Mouse (Mus musculus): ENCODE data around the gene Mmd.
"Not testable (repeated sequence)": the region's sequence is repeated elsewhere in the genome, so short reads cannot be mapped to it uniquely, and the experiment has no call there.

Mmd gene

DNA sequence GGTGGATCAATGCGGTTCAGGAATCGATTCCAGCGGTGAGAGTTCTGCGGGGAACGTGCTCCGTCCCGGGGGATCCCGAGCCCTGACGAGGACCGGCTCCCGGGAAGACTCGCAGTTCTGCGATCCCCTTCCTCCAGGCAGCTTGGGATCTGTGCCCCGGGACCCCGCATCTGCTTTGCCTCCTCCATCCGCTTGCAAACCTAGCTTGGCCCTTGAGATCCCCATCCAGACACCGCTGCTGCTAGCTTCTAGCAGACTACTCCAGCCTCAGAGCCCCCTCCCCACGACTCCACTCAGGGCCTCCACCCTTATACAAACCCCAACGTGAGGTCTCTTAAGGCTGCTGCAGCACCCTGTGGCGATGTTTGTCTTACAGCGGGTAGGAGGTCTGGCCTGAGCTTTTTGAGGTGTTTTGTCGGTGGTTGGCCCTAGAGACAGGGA is 465 bp downstream of the Mmd start:
- DNase-seq (ENCODE audit: low read depth, low spot score): peak; percentile 16

DNA sequence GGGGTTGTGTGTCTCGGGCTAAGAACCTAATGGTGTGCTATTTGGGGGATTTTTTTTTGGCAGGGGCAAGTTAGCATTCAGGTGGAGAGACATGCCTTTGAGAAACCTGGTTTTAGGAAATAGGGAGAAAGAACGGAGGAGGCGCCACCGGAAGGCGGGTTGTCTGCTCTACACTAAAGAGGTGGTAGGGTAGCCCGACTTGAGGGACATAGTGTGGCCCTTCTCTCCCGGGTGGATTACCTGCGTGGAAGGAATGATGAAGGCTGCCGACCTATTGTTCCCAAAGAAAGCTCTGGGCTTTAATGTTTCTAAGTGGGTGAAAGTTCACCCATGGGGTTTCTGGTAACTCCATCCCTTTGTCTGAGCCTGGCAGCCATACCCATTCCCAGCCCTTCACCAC is 933 bp downstream of the Mmd start:
- no peak for DNase-seq (ENCODE audit: low read depth, low spot score)

DNA sequence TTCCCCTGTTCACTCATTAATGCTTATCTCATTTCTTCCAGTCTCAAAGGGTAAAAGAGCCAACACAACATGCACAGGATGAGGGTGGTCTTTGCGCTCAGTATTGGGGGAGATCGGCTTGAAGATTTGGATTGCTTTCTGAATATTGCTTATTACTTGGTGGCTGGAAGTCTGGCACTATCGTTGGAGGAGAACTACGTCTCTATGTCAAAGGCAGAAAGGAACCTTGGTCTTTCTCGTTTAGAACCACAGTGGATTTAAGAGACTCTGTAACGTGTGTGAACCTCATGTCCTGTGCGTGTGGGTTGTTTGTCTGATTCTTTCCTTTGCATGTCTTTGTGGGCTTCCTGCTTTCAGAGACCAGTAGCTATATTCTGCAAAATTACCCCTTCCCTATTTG is 1.5 kb downstream of the Mmd start:
- no peak for DNase-seq (ENCODE audit: low read depth, low spot score)

DNA sequence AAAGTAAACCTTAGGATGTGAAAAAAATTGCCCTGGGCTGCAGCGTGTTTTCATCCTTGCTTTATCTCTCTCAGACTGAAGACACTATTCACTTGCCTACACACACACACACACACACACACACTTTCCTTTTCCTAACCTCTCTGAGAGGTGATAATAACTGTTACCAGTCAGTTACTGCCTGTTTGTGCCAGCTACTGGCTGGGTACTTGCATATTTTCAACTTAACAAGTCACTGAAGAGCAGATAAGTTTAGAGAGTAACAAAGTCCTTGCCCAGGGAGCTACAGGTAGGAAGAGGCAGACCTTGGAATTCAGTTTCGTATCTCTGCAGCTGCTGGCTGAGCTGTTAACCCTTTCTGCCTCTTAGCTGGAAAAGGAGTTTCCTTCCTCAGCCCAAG is 2.7 kb downstream of the Mmd start:
- DNase-seq (ENCODE audit: low read depth, low spot score): no peak

DNA sequence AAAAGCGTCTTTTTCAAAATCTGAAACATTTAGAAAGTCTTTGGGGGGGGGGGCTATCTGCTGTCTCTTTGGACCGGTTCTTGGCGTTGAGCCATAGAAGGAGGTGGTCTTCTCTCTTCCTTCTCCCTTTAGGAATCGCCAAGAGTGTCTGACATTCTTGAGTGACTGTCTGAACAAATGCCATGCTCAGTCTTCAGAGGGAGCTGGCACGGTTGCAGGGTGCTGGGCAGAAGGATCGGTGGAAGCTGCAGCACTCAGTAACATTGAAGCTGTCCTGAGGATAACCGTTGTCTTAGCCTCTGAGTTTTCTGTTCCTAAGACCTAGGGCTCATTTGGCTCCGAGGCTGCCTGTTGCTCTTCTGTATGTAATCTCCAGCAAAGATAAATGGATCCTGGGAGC is 3.1 kb downstream of the Mmd start:
- DNase-seq (ENCODE audit: low read depth, low spot score): no peak

DNA sequence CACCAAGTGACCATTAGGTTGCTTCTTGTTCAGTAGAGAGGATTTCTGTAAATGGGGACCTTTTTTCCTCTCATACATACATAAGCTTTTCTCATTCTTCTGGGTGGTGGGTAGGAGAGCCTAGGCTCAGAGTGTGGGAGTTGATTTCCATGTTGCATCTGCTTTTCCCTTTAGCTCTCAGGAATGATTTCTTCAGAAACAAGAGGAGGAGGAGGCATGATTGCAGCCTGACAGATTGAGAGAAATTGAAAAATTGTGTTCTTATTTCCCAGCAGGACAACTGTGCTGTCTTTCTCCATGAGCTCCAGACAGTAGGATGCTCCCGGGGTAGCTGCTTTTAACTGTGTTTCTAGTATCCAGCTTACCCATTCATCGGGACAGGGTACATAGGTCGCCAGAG is 5.3 kb downstream of the Mmd start:
- no peak for DNase-seq (ENCODE audit: low read depth, low spot score)

DNA sequence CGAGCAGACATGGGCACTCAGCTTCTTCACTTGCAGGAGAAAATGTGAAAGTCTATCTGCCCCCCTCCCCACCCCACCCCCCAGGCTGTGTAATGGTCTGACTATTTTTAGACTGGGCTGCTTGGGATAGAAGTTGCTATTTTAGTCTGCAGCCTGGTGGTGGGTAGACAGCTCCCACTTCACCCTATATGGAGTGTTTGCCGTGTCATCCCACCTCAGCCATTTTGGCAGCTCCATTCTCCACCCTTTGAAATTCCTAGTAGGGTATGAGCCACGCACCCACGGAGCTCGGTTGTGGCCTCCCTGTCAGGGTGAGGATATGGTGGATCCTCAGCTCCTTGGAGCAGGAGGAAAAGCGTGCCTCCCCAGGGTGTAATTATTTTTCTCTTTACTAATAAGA is 6.4 kb downstream of the Mmd start:
- no peak for DNase-seq (ENCODE audit: low read depth, low spot score)

DNA sequence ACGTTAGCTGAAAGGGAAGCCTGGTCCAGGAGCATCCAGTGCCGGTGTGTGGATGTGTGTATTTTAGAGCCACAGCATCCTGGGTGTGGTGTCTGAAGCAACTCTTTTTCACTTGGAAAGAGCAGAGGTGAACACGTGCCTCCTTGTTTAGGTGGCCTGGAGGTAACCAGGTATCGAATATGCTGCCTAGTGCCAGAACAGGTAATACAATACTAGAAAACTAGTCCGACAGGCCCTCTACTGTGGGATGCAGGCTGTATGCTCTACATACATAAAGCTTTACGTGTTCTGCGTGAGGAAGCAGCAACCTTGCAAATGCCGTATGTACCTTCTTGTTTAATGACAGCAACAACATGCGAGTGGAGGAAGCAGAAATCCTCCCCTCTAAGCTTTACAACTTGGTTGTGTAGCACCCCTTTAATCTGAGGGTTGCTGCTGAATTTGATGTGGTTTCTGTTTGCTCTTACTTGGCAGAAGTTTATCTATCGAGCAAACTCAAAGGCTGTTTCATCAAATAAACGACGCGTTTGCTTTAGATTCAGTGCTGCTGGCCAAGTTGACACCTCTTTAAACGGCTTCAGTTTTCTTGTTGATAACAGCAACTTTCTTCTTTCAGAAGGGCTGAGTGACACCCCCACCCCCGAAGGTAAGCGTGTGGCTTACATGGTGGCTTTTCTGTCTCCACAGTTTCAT is 7.7 kb downstream of the Mmd start:
- no peak for DNase-seq (ENCODE audit: low read depth, low spot score)

DNA sequence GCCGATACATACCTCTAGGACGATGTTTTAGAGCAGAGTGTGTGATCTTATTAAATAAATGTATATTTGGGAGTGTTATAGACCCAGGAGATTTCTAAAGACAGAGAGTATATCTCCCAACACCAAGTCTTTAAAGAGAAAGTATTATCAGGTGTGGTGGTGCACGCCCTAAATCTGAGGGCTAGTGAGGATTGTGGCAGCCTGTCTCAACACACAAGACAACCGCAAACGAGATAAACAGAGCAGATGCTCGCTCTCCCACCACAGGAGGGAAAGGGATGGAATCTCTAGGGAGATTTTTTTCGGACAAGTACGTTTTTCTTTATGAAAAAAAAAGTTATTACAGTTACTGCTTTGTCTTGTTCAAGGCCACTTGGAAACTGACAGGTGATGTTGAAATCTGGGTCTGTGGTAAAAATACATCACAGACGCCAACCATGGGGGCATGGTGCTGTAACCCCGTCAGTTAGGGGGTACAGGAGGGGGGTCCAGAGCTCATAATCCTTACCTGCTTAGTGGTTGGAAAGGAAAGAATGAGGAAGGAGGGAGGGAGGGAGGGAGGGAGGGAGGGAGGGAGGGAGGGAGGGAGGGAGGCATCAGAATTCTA is 9.2 kb downstream of the Mmd start:
- DNase-seq (ENCODE audit: low read depth, low spot score): no peak

DNA sequence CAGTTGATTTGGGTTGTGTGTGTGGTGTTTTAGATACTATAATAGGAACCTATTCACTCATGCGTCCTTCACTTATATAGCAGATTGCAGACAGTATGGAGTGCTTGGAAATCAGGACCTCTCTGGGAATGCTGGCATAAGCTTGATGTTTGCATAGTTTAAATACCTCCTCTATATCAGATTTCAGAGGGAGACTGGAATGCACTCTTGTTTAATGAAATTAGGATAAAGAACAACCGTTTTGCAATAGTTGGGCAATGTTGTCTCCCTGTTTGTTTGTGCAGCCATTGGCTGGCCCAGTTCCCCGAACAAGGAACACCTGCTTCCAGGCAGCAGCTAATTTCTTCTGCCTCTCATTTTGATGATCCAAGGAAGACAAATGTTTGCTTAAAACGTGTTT is 9.8 kb downstream of the Mmd start:
- DNase-seq (ENCODE audit: low read depth, low spot score): no peak

DNA sequence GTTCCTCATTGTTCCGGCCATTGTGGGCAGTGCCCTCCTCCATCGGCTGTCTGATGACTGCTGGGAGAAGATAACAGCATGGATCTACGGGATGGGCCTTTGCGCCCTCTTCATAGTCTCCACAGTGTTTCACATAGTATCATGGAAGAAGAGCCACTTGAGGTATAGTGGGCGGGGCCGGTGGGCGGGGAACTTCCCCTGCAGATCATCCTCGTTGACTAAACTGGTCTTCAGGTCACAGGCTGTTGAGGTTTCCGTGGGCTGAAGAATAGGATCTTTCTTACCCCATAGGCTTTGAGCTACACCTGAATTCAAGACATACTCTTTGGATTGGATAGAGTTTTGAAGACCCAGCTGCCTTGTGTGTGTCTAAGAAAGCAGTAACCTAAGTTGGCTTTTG is 10.6 kb downstream of the Mmd start:
- DNase-seq (ENCODE audit: low read depth, low spot score): no peak

DNA sequence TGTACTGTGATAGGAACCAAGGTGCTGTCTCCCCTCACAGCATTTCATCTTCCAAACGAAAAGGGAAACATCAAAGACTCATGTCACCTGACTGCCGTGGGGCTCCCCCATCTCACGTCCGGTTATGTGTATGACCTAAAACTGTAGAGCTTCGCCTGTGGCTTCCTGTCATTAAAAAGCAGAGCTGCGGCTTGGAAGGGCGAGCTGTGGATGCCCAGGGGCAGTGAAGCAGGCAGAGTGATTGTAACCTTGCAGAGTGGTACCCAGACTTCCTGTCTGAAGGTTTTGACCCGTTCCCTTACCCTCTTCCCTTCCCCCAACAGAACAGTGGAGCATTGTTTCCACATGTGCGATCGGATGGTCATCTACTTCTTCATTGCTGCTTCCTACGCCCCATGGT is 14.9 kb downstream of the Mmd start:
- DNase-seq (ENCODE audit: low read depth, low spot score): no peak

DNA sequence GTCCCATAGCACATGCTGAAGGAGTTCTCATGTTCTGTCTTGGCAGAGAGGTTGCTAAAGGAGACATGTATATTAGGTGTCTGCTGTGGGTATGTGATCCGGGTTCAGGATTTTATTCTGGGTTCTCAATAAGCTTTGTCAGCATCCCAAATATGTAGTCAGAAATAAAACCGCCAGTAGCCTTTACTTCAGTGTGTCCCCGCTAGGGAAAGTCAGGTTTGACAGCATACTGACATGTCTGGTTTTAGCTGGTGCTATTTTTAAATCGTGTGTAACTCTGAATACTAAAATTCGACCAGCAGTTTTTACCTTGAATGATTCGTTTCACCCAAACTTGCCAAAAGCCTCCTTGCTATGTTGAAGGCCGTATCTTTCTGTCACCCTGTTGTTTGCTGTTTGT is 16.3 kb downstream of the Mmd start:
- DNase-seq (ENCODE audit: low read depth, low spot score): no peak

DNA sequence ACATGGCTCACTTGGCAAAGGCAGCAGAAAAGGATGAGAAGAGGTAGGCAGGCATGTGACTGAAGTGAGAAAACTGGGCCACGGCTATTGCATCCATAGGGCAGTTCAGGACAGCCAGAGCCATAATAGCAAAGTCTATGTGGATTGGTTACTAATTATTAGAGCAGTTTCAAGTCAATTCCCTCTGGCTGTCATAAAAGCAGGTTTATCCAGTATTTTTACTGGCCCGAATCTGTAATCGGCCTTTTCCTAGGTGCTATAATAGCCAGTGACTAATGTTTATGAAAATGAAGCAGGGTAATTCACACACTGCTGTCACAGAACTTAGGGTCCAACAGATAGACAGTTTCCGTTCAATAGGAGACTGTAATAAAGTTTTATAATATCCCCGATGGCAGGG is 19.7 kb downstream of the Mmd start:
- DNase-seq (ENCODE audit: low read depth, low spot score): no peak

DNA sequence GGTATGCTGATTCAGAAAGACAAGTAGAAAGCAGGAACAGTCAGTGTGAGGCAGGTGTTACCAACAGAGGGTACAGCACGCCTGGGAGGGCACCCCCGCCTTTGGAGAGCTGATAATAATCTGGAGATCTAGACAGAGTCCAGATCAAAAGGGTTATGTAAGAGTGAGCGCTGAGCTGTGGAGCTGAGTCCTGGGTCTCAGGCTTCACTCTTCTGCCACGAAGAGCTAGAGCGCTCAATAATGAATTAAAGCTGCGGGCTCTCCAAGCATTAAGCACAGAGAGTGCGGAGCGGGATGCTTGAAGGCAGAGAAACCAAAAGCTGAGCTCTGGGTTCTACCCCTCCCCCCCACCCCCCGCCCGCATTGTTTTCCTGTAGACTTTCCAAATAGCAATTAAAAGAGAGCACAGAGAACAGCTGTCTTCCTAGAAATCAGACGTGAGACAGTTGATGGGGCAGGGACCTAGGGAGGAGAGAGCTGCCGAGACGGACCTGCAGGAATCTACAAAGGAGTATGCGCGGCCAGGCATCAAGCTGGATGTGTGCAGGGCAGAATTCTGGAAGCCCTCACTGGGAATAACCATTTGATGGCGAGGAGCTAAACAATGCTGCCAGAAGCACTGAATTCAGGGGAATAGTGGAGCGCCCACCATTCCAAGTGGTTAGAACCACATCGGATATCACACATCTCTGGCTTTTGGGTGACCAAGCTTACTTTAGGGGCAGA is 20.3 kb downstream of the Mmd start:
- DNase-seq (ENCODE audit: low read depth, low spot score): no peak

DNA sequence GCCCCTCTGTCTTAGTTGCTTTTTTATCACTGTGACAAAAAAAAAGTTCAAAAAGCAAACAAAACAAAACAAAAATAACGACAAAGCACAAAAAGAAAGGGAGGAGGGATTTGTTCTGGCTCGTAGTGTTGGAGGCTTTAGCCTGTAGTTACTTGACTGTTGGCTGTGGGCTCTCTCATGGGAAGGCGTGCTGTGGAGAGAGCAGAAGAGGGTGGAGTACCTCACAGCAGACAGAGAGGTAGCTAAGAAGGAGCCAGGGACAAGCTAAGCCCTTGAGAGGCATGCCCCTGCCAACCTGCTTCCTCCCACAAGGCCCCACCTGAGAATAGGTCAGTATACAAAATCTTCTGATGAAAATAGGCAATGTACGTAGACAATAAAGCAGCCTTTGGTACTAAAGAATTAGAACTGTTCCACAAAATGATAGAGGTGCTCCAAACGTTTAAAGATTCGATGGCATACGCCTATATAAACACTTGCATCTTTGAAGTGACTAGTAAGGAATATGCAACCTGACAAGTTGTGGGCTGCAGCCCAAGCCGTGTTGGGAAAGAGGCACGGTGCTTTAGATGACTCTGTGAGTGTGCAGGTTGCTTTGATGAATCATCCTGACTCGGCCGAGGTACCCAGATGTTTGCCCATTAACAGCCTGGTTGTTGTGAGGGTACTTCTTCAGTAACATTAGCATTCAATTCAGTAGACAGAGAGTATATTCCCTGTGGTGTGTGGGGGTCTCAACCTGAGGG is 21.0 kb downstream of the Mmd start:
- DNase-seq (ENCODE audit: low read depth, low spot score): no peak

DNA sequence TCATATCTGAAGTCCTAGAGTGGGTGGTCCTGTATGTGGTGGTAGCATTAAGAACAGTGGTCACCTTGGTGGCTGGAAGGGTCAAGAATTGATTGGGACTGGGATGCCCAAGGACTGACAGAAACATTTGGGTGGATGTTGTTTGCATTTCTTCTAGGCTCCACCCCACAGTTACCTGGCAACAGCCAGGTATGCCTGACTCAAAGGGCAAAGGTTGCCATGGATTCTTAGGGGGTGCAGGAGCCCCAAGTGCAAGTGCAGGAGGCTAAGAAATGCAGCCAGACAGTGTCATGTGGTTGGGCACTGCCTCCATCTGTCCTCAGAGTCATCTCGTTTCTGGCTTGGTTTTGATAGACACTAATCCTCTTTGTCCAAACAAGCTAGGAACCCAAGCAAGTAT is 24.9 kb downstream of the Mmd start:
- no peak for DNase-seq (ENCODE audit: low read depth, low spot score)

DNA sequence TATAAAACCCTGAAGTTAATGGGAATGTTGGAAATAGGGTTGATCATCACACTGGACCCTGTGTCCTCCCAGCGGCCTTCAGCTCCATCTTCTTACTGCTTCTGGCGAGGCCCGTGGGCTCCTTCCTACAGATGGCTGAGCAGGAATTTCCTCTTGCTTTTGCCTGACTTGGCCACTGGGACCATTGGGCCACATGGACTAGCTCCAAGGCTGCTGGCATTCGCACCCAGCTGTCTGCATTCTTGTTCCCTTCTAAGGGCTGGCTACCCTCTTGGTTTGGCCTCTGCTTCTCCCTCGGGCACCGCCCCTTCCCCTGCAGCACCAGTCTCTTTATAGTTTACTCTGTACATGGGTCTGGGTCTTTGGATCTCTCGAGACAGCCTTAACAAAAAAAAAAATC is 26.4 kb downstream of the Mmd start:
- DNase-seq (ENCODE audit: low read depth, low spot score): no peak

DNA sequence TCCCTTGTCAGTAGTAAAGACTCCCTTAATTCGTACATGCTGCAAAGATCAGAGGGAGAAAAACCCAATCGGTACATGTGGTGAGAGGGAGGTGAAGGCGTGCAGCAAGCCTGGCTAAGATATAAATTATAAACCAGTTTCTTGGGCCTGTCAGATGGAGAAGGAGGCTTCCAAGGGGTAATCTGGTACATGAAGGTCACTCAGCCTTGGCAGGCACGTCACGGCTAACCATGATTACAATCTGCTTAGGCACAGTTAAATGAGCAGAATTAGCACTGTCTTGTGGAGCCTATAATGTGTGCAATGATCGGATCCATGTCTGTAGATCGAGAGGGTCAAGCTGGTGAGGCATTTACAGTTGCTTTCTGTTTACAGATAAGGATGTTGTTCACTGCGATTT is 26.9 kb downstream of the Mmd start:
- no peak for DNase-seq (ENCODE audit: low read depth, low spot score)

DNA sequence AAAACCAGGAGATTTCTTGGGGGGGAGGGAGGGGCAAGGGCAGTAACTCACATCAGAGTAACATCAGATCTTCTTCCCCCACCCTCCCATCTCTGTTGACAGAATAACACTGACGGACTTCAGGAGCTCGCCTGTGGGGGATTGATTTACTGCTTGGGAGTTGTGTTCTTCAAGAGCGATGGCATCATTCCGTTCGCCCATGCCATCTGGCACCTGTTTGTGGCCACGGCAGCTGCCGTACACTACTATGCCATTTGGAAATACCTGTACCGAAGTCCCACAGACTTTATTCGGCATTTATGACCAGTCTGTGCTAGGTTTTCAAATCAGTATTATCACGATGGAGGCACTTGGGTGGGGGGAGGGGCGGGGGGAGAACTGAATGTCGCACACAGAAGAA is 27.3 kb downstream of the Mmd start:
- no peak for DNase-seq (ENCODE audit: low read depth, low spot score)

DNA sequence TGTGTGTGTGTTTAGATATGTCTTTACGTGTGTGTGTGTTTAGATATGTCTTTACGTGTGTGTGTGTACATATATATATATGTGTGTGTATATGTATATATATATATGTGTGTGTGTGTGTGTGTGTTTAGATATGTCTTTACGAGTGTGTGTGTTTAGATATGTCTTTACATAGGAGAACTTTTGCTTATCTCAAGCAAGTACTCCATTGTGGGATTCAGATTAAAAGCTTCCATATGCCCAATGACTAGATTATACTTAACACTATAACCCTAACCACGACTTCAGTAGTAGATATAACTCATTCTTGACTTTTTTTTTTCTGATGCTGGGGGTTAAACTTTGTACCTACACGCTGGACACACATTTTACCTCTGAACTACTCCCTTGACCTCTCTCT is 30.8 kb downstream of the Mmd start:
- DNase-seq (ENCODE audit: low read depth, low spot score): no peak

DNA sequence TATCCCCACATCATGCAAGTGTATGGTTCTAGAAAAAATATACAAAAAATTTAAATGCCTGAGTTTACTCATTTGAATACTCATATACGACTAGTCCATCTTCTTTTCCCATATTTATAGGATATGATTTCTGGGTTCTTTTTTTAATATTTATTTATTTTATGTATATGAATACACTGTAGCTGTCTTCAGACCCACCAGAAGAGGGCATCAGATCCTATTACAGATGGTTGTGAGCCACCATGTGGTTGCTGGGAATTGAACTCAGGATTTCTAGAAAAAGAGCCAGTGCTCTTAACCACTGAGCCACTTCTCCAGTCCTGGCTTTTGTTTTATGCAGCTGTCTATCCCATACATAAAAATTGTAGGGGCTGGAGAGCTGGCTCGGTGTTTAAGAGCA is 32.7 kb downstream of the Mmd start:
- DNase-seq (ENCODE audit: low read depth, low spot score): not testable (repeated sequence)

DNA sequence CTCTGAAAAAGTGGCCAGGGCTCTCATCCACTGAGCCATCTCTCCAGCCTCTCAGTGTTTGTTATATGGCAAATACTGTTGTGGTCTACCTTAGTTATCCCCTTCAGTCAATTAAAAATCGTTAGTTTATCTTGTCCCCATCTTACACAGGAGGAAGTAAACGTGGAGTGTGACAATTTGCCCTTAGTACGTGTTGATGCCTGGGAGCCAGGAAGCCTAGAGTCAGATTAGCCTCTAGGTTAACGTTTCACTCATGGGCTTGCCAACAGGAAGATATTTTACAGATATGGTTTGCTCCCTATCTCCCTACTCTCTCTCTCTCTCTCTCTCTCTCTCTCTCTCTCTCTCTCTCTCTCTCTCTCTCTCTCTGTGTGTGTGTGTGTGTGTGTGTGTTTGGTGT is 33.9 kb downstream of the Mmd start:
- no peak for DNase-seq (ENCODE audit: low read depth, low spot score)

All from brain, embryonic 18.5 days (tissue).